Mouse (Mus musculus) testis, adult 2 months (tissue): ENCODE results near the gene E2f4.

Experiments used
- CTCF ChIP-seq: fragments of 200-500 bp; IDR thresholded peaks from 2 replicates; pipeline ENCODE4 v1.5.1; 2012; ENCODE audit warnings: low read depth, mild to moderate bottlenecking, inconsistent platforms, low read length, moderate library complexity; ENCODE audit not compliant: control insufficient read depth, insufficient read depth, insufficient replicate concordance
- POLR2A ChIP-seq: fragments of 200-500 bp; IDR thresholded peaks from 2 replicates; pipeline ENCODE4 v1.6.1; 2012; ENCODE audit warnings: low read depth, mild to moderate bottlenecking, inconsistent platforms, low read length, moderate library complexity; ENCODE audit not compliant: control insufficient read depth

GRCm38 (mm10) chr8:105264024-105264982, 33.2 kb upstream of the E2f4 start, which contains the start of the genes Tradd and Fbxl8:
- TF ChIP-seq POLR2A (no peak), CTCF (no peak)
